Mouse (Mus musculus): ENCODE data around the gene Bcl10. TPM values are rescaled to one million over a fixed set of nuclear protein-coding genes. Genes with fewer than 3 reads are reported as not detected.

Bcl10 gene
- total RNA-seq, 2 experiments from 2014 or later = 15.2 TPM

DNA sequence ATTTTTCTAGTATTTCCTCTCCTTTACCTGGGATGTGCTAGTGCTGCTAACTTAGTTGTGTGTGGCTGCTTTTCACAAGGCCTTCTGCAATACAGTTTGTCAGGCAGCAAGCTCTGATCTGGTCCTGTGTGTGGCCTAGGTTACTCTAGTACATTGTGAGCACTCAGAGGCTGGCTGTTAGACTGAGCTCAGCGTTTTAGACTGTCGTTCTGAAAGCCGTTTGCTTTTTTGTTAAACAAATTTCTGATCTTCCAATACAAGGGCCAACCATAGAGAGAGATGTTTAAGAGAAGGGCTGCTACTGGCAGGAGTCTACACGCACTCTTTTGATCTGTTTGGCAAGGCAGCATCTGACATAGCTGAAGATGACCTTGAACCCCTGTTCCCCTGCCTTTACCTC, 17.4 kb downstream of the Bcl10 start:
- TF ChIP-seq CTCF (IDR thresholded peaks at IDR 0.05) = no peak
- no peak for DNase-seq (ENCODE audit: extremely low spot score in 1 of 2, low spot score in 2 of 2)
- no peak overlapping the region for H3K4me3 ChIP-seq
- H3K27ac ChIP-seq = no peak overlapping the region
- intact Hi-C loops (cut with DNase I) = no loop called here

DNA sequence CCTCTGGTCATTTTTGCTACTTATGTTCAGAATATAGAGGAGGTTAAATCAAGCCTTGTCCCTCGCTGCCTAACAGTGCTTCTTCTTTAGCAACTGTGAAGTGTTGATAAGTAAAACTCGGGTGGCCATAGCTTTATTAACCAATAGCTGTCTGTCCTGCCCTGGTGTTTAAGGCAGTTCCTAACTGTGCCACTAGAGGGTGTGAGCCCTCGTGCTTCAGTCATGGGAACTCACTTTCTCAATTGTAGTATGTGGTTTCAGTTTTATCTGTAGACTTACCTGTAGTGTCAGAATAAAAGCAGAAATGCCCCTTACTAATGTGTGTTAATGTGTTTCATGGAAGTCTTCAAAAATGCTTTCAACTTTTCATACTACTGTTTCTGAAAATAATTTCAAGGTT, 19.4 kb downstream of the Bcl10 start:
- no peak overlapping the region for H3K27ac ChIP-seq
- peak; percentile 94 for TF ChIP-seq CTCF (IDR thresholded peaks at IDR 0.05)
- intact Hi-C loops (cut with DNase I) = loop anchor here (2.0 kb wide), 1 partner anchor 237 kb away; no protein-coding TSS in a partner anchor
- no peak overlapping the region for H3K4me3 ChIP-seq
- peak; percentile 62 to 67 for DNase-seq (ENCODE audit: extremely low spot score in 1 of 2, low spot score in 2 of 2)

DNA sequence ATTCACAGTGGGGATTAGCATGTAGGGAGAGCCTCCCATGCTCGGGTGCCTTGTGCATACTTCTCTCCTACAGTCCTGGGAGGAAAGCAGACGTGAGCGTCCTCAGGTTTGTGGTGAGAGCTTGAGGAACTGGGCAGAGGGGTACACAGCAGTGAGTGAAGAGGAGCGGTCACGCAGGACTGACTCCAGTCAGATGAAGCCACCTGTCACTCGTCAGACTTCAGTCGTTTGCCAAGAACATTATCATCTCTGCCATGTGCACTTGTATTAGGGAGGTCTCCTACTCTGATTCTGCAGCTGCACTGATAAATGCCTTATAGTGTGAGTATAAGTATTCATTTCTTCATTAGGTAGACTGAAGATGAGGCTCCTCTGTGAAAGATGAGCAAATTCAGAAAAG, 21.7 kb downstream of the Bcl10 start:
- H3K27ac ChIP-seq = no peak overlapping the region
- DNase-seq (ENCODE audit: extremely low spot score in 1 of 2, low spot score in 2 of 2) = no peak
- no peak for TF ChIP-seq CTCF (IDR thresholded peaks at IDR 0.05)
- intact Hi-C loops (cut with DNase I) = no loop called here
- no peak overlapping the region for H3K4me3 ChIP-seq

- TF ChIP-seq CTCF (IDR thresholded peaks at IDR 0.05) = no peak
- Histone ChIP-seq H3K27ac (no peak overlapping the region), H3K4me3 (no peak overlapping the region)
- DNase-seq (ENCODE audit: extremely low spot score in 1 of 2, low spot score in 2 of 2) = no peak
- intact Hi-C loops (cut with DNase I) = no loop called here
Observed at GRCm38 (mm10) chr3:145945904-145946303, 23.3 kb downstream of the Bcl10 start.

- Histone ChIP-seq H3K27ac (no peak overlapping the region), H3K4me3 (no peak overlapping the region)
- TF ChIP-seq CTCF (IDR thresholded peaks at IDR 0.05) = no peak
- intact Hi-C loops (cut with DNase I) = no loop called here
- no peak for DNase-seq (ENCODE audit: extremely low spot score in 1 of 2, low spot score in 2 of 2)
Observed at GRCm38 (mm10) chr3:145946654-145947053, 24.1 kb downstream of the Bcl10 start.

GRCm38 (mm10) chr3:145947539-145948204, 25.1 kb downstream of the Bcl10 start:
- Histone ChIP-seq H3K4me3 (no peak overlapping the region), H3K27ac (no peak overlapping the region)
- intact Hi-C loops (cut with DNase I) = no loop called here
- no peak for DNase-seq (ENCODE audit: extremely low spot score in 1 of 2, low spot score in 2 of 2)
- no peak for TF ChIP-seq CTCF (IDR thresholded peaks at IDR 0.05)

GRCm38 (mm10) chr3:145950034-145950814, 27.6 kb downstream of the Bcl10 start:
- TF ChIP-seq CTCF (IDR thresholded peaks at IDR 0.05) = peak; percentile 65
- intact Hi-C loops (cut with DNase I) = loop anchor here (1.0 to 5.0 kb wide), 3 partner anchors 107 to 228 kb away; no protein-coding TSS in a partner anchor
- Histone ChIP-seq H3K4me3 (peak overlapping the region; percentile 29), H3K27ac (no peak overlapping the region)
- DNase-seq (ENCODE audit: extremely low spot score in 1 of 2, low spot score in 2 of 2) = peak; percentile 42 to 50

DNA sequence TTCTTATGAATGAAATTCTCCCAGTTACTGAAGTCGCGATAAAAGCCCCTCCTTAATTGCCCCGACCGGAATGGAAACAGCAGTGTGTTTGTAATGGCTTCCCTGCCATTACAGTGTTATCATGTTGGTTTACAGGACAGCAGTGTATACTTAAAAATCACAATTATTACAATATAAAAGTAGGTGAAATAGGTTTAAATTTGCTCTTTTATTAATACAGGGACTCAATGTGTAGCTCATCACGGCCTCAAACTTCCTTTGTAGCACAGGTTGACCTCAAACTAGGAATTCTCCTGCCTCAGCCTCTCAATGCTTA, 28.2 kb downstream of the Bcl10 start:
- DNase-seq (ENCODE audit: extremely low spot score in 1 of 2, low spot score in 2 of 2) = no peak
- Histone ChIP-seq H3K27ac (no peak overlapping the region), H3K4me3 (no peak overlapping the region)
- intact Hi-C loops (cut with DNase I) = loop anchor here (1.0 to 5.0 kb wide), 3 partner anchors 107 to 228 kb away; no protein-coding TSS in a partner anchor
- TF ChIP-seq CTCF (IDR thresholded peaks at IDR 0.05) = no peak

DNA sequence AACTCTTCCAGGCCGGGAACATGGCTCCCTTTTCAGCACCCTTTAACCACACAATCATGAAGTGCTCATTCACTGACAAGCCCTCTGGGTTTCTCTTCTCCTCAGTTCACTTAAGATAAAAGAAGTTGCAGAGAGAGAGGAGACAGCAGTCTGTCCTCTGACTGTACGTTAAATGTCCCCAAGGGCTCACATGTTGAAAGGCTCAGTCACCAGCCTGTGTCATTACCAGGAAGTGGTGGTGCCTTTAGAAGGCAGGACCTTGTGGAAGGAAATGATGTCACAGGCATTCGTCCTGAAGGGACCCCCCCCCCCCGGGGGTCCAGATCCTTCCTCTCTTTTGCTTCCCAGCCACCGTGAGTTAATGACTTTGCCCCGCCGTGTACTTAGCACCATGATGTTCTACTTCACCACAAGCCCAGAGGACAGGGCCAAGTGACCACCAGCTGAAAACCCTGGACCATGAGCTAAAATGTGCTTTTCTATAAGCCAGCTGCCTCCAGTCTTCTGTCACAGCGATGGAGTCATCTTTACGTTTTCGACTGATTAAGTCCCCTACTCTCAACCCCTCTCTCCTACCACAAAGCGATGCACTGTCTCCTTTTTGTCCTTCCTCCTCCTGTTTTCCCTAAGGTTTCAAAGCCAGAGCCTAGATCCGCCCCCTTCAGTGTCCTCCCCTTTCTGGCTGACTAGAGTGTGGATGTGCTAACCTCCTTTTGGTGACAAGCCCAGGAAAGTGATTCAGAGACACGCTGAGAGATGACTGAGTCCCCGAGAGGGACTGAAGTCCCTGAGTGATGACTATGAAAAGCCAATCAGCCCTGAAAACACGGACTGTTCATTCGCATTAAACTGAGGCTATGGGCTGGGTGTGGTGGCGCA, 28.9 kb downstream of the Bcl10 start:
- H3K4me3 ChIP-seq = no peak overlapping the region
- no peak overlapping the region for H3K27ac ChIP-seq
- no peak for DNase-seq (ENCODE audit: extremely low spot score in 1 of 2, low spot score in 2 of 2)
- intact Hi-C loops (cut with DNase I) = loop anchor here (2.0 to 5.0 kb wide), 2 partner anchors 106 to 121 kb away; no protein-coding TSS in a partner anchor
- no peak for TF ChIP-seq CTCF (IDR thresholded peaks at IDR 0.05)

DNA sequence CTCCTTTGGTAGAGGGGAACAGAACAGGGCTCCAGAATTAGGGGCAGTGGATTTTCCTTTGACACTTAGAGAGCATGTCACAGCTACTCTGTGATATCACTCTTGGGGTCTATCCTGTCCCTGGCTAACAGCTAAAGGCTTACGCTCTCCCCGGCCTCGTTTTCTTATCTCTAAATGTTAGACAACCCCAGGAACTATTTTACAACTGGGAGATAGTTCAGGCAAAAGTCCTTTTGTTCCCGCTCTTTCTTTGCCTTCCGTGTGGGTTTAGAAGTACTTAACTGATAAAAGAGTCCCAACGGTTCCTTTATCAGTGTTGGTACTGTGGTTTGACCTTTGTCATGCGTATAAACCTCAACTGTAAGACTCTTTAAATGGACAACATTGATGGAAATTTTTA, 30.3 kb downstream of the Bcl10 start:
- intact Hi-C loops (cut with DNase I) = loop anchor here (5.0 kb wide), 1 partner anchor 104 kb away; no protein-coding TSS in a partner anchor
- Histone ChIP-seq H3K27ac (no peak overlapping the region), H3K4me3 (no peak overlapping the region)
- TF ChIP-seq CTCF (IDR thresholded peaks at IDR 0.05) = no peak
- no peak for DNase-seq (ENCODE audit: extremely low spot score in 1 of 2, low spot score in 2 of 2)

DNA sequence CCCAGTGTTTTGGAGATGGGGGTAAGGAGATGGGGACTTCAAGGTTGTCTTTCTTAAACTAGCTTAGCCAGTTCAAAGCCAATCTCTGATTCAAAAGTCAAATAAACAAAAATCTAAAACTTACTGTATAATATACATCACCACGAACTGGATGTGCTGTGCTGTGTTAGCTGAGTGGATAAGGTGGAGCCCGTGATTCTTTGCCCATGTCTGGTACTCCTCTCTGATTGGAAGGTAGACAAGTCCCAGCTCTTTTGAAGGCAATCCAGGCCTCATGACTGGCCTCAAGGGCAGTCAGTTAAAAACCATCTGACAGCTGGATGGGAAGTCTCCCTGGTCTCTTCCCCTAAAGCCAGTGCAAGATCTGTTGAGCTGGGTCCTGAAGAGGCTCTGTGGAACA, 30.8 kb downstream of the Bcl10 start:
- no peak for TF ChIP-seq CTCF (IDR thresholded peaks at IDR 0.05)
- no peak for DNase-seq (ENCODE audit: extremely low spot score in 1 of 2, low spot score in 2 of 2)
- Histone ChIP-seq H3K27ac (no peak overlapping the region), H3K4me3 (no peak overlapping the region)
- intact Hi-C loops (cut with DNase I) = loop anchor here (5.0 kb wide), 1 partner anchor 104 kb away; no protein-coding TSS in a partner anchor

DNA sequence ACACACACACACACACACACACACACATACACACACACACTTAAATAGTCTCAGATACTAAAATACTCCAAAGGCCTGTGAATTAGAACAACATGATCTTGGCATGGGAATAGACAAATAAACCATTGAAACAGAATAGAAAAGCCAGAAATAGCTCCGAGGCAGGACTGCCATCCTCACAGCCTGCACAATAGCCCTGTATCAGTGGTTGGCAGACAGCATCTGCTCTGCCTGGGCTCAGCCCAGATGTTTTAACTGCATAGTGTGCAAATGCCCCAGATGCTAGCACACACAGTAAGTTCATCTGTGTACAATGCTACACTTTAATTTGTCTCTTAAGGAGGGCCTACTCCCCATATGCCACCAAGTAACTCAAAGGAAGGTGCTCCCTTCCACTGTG, 37.2 kb downstream of the Bcl10 start:
- Histone ChIP-seq H3K4me3 (no peak overlapping the region), H3K27ac (no peak overlapping the region)
- intact Hi-C loops (cut with DNase I) = no loop called here
- DNase-seq (ENCODE audit: extremely low spot score in 1 of 2, low spot score in 2 of 2) = no peak
- TF ChIP-seq CTCF (IDR thresholded peaks at IDR 0.05) = no peak

All from left cerebral cortex, adult 2 months (tissue).